Mouse (Mus musculus) olfactory bulb, adult 2 months (tissue): Measurements from ENCODE around the gene Gpr107.

Source experiments
- CTCF ChIP-seq: fragments of 200-500 bp; IDR thresholded peaks from 2 replicates; pipeline ENCODE4 v1.5.1; 2012; ENCODE audit warnings: low read depth, mild to moderate bottlenecking, low read length, moderate library complexity; ENCODE audit not compliant: insufficient read depth
- POLR2A ChIP-seq: fragments of 200-500 bp; IDR thresholded peaks from 2 replicates; pipeline ENCODE4 v1.6.1; 2012; ENCODE audit warnings: mild to moderate bottlenecking, low read depth, low read length, moderate library complexity; ENCODE audit not compliant: insufficient read depth

GRCm38 (mm10) chr2:31220844-31221243, 68.7 kb downstream of the Gpr107 start:
- no peak for TF ChIP-seq CTCF
- no peak for TF ChIP-seq POLR2A
